Mouse (Mus musculus) limb, embryonic 13.5 days (tissue): Measurements from ENCODE around the gene Tnnt2. TPM values are rescaled to one million over a fixed set of nuclear protein-coding genes. Genes with fewer than 3 reads are reported as not detected.

ENCODE experiments used
- ATAC-seq: fragments of 200-750 bp; cut with Nextera tagmentation; 2 replicates; pipeline ENCODE4 v1.8.0; 2017; ENCODE audit warnings: low read depth, moderate number of reproducible peaks, moderate TSS enrichment; ENCODE audit not compliant: low FRiP score
- H3K27ac ChIP-seq: fragments of 300-500 bp; sonication (generic); 2 replicates; pipeline ENCODE4 v1.5.1; 2015; ENCODE audit warnings: inconsistent platforms, mild to moderate bottlenecking, moderate library complexity
- H3K27me3 ChIP-seq: fragments of 300-500 bp; sonication (generic); 2 replicates; pipeline ENCODE4 v1.6.1; 2015; ENCODE audit warnings: mild to moderate bottlenecking, inconsistent platforms
- H3K36me3 ChIP-seq: fragments of 300-500 bp; sonication (generic); 2 replicates; pipeline ENCODE4 v1.6.1; 2015; ENCODE audit warnings: inconsistent platforms, mild to moderate bottlenecking, moderate library complexity
- H3K4me1 ChIP-seq: fragments of 300-500 bp; sonication (generic); 2 replicates; pipeline ENCODE4 v1.6.1; 2015; ENCODE audit warnings: inconsistent platforms
- H3K4me2 ChIP-seq: fragments of 300-500 bp; sonication (generic); replicated peaks from 2 replicates; pipeline ENCODE4 v1.6.1; 2015; ENCODE audit warnings: inconsistent platforms, mild to moderate bottlenecking, moderate library complexity
- H3K4me3 ChIP-seq: fragments of 300-500 bp; sonication (generic); 2 replicates; pipeline ENCODE4 v1.5.1; 2015; ENCODE audit warnings: moderate library complexity, mild to moderate bottlenecking, inconsistent platforms
- H3K9ac ChIP-seq: fragments of 300-500 bp; sonication (generic); 2 replicates; pipeline ENCODE4 v1.6.1; 2015; ENCODE audit warnings: mild to moderate bottlenecking, inconsistent platforms
- H3K9me3 ChIP-seq: fragments of 300-500 bp; sonication (generic); 2 replicates; pipeline ENCODE4 v1.6.1; 2016; ENCODE audit warnings: inconsistent platforms
- WGBS: fragments of 180-500 bp; shearing (Covaris S2); methylation state at CpG from one replicate; pipeline ENCODE4 v1.1.7; 2015; 5-methylcytosine and 5-hydroxymethylcytosine counted together
- polyA plus RNA-seq: library from polyadenylated mRNA; unstranded; fragments of >200 nt; fragmentation: Nextera tagmentation; extraction: Ambion mirVana; gene quantifications from 2 replicates; pipeline ENCODE4 v1.2.1, GENCODE M21; 2015

Gene Tnnt2
- polyA plus RNA-seq, 1 experiment from 2014 or later: 84.9 TPM

- Histone ChIP-seq H3K4me2 (no peak overlapping the region), H3K27ac (no peak overlapping the region), H3K36me3 (no peaks in the 10 kb centered on the region), H3K4me3 (no peak overlapping the region), H3K4me1 (peaks cover 4% of the 10 kb centered on the region; the same call in 1 of the 2 replicates), H3K27me3 (peaks cover 62% of the 10 kb centered on the region), H3K9me3 (no peaks in the 10 kb centered on the region), H3K9ac (no peak overlapping the region)
- ATAC-seq: no peak
- 83% methylated on average over 7 of the region's 7 CpGs for WGBS
These were observed 14.4 kb upstream of the Tnnt2 start for GRCm38 (mm10) chr1:135821780-135822179.

DNA sequence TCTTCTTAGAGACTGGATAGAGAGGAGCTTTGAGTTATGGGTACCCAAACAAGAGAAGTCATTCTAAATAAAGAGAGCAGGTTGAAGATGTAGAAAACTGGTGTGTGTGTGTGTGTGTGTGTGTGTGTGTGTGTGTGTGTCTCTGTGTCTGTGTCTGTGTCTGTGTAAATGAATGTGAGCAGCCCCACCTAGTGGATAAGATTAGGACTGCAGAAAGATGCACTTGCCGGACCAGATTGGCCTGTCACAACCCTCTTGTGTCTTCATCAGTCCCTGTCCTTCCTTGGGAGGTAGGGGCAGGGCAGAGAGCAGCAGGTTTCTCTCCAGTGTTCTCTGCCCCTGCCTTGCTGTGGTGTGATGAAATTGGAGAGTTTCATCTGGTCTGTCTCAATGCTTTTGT is 7.2 kb upstream of the Tnnt2 start:
- ATAC-seq: no peak
- no peaks in the 10 kb centered on the region for H3K9me3 ChIP-seq
- no peaks in the 10 kb centered on the region for H3K36me3 ChIP-seq
- H3K4me3 ChIP-seq: no peak overlapping the region
- no peak overlapping the region for H3K27ac ChIP-seq
- H3K4me1 ChIP-seq: peaks cover 6% of the 10 kb centered on the region; the same call in 1 of the 2 replicates
- H3K27me3 ChIP-seq: no peaks in the 10 kb centered on the region
- no peak overlapping the region for H3K4me2 ChIP-seq
- no peak overlapping the region for H3K9ac ChIP-seq
- WGBS: 16% methylated on average over 1 of the region's 1 CpGs

DNA sequence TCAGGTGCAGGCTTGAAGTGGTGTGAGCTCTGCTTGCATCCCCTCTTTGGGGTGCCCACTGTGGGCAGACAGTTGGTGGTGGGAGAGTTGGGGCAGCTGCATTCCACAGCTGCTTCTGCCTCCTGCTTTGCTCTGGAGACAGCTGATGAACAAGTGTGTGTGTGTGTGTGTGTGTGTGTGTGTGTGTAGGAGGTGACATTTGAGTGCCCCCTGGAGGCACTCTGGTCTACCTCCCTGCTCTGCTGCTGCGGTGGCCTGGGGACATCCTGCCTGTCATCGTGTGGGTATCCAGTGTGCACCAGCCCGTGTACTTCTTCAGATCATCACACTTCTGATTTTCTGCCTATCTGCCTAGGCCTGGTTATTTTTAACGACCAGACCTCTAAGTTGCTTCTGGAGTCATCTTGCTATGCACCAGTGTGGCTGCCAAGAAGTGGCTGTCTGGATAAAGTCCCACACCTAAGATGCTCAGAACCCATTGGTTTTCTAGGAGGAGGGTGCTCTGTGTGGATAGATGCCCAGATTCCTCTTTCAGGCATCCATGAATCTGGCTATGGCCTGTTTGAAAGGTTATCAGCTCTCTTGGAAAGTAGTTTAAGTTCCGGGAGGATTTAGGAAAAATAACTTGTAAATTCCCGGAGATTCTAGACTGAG is 1.8 kb upstream of the Tnnt2 start:
- Histone ChIP-seq H3K27ac (no peak overlapping the region), H3K9me3 (no peaks in the 10 kb centered on the region), H3K9ac (no peak overlapping the region), H3K27me3 (no peaks in the 10 kb centered on the region), H3K36me3 (no peaks in the 10 kb centered on the region), H3K4me3 (no peak overlapping the region), H3K4me2 (no peak overlapping the region), H3K4me1 (peaks cover 27% of the 10 kb centered on the region)
- WGBS: 62% methylated on average over 6 of the region's 6 CpGs
- no peak for ATAC-seq

- Histone ChIP-seq H3K27ac (no peak overlapping the region), H3K9ac (no peak overlapping the region), H3K9me3 (no peaks in the 10 kb centered on the region), H3K27me3 (no peaks in the 10 kb centered on the region), H3K4me2 (no peak overlapping the region), H3K4me3 (no peak overlapping the region), H3K36me3 (no peaks in the 10 kb centered on the region), H3K4me1 (peaks cover 29% of the 10 kb centered on the region)
- WGBS: 64% methylated on average over 8 of the region's 8 CpGs
- ATAC-seq: no peak
These were observed 1.2 kb upstream of the Tnnt2 start for GRCm38 (mm10) chr1:135834983-135835382.

- peaks cover 35% of the 10 kb centered on the region for H3K4me1 ChIP-seq
- no peak overlapping the region for H3K4me3 ChIP-seq
- no peak for ATAC-seq
- no peaks in the 10 kb centered on the region for H3K27me3 ChIP-seq
- no peak overlapping the region for H3K9ac ChIP-seq
- 91% methylated on average over 4 of the region's 4 CpGs for WGBS
- no peak overlapping the region for H3K27ac ChIP-seq
- H3K4me2 ChIP-seq: no peak overlapping the region
- no peaks in the 10 kb centered on the region for H3K36me3 ChIP-seq
- H3K9me3 ChIP-seq: no peaks in the 10 kb centered on the region
These were observed 2.5 kb downstream of the Tnnt2 start for GRCm38 (mm10) chr1:135838626-135839025.

DNA sequence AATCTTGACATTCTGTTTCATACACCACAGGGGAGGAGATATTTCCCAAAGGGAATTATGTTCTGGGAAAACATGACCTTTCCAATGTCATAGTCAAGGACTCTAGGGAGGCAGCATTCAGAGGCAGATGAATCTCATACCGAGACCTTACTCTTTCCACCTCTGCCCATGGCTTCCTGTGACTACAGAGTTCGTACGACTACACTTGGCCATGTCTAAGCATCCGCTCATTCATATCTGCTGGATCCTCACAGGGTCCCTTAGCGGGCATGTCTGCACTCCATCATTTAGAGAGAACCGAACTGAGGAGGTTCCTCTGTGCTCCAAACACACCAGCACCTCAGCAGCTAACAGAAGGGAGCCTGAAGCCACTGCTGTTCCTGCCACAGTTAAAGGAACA is 2.9 kb downstream of the Tnnt2 start:
- Histone ChIP-seq H3K9me3 (no peaks in the 10 kb centered on the region), H3K4me3 (no peak overlapping the region)
- WGBS: 92% methylated on average over 6 of the region's 6 CpGs

DNA sequence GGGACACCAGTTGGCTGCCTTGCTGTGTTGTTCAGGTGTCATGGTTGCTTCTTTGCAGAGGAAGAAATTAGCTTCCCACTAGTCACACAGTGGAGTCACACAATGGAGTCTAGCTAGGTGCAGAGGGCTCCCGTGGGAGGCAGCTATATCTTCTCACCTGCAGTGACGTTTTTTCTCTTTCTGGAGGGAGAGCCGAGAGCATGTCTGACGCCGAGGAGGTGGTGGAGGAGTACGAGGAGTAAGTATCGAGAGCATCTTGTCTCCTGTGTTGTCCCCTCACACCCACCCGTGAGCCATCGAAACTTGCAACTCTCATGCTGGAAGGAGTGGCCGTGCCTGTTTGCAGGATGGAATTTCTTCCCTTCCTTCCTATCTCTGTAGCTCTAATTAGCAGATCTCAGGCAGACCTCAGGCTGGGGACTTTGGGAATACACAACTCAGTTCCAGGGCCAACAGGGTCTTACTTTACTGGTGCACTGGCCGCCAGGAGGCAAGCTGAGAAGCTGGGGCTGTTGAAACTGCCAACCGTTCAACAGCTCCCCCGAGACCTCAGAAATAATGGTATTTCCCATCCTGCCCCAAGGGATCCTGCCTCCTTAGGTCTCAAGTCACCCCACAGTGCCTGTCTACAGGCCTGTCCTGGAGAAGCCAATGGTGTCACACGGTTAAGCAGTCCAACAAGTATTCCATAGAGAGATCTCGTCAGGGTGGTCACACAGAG is 4.7 kb downstream of the Tnnt2 start:
- Histone ChIP-seq H3K4me3 (no peak overlapping the region), H3K9ac (no peak overlapping the region), H3K9me3 (no peaks in the 10 kb centered on the region), H3K27me3 (no peaks in the 10 kb centered on the region), H3K36me3 (no peaks in the 10 kb centered on the region), H3K4me1 (peaks cover 24% of the 10 kb centered on the region), H3K4me2 (no peak overlapping the region), H3K27ac (no peak overlapping the region)
- WGBS: 66% methylated on average over 15 of the region's 15 CpGs
- ATAC-seq: no peak

More for the DNA sequence above, 2.9 kb downstream of the Tnnt2 start:
- Histone ChIP-seq H3K9ac (no peak overlapping the region), H3K4me2 (no peak overlapping the region), H3K27ac (no peak overlapping the region), H3K36me3 (no peaks in the 10 kb centered on the region), H3K4me1 (peaks cover 35% of the 10 kb centered on the region), H3K27me3 (no peaks in the 10 kb centered on the region)
- ATAC-seq: no peak

- WGBS: 85% methylated on average over 10 of the region's 10 CpGs
- no peaks in the 10 kb centered on the region for H3K27me3 ChIP-seq
- ATAC-seq: no peak
- no peaks in the 10 kb centered on the region for H3K9me3 ChIP-seq
- H3K36me3 ChIP-seq: no peaks in the 10 kb centered on the region
- H3K4me3 ChIP-seq: no peak overlapping the region
- H3K4me1 ChIP-seq: peaks cover 15% of the 10 kb centered on the region
- H3K27ac ChIP-seq: no peak overlapping the region
- H3K4me2 ChIP-seq: no peak overlapping the region
- H3K9ac ChIP-seq: no peak overlapping the region
These were observed 7.5 kb downstream of the Tnnt2 start for GRCm38 (mm10) chr1:135843519-135844262.

DNA sequence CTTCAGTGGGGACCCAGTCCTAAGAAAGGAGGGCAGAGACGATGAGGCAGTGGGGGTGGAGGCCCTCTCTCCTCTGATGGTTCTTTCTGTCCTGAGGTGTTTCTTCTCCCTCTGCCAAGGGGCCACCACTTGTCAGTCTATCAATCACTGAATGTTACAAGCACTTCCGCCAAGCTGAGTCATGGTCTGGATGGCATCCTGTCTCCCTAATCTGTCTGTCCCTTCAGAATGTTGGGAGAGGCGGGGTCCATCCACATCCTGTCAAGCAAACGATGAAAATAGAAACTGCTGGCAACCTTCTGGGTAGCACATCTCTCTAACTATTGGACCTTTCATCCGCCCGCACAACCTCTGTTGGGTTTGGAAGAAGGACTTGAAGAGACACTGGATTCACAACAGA is 8.3 kb downstream of the Tnnt2 start:
- Histone ChIP-seq H3K4me3 (no peak overlapping the region), H3K36me3 (no peaks in the 10 kb centered on the region), H3K27ac (no peak overlapping the region), H3K9me3 (no peaks in the 10 kb centered on the region), H3K9ac (no peak overlapping the region), H3K27me3 (no peaks in the 10 kb centered on the region), H3K4me2 (no peak overlapping the region), H3K4me1 (peaks cover 15% of the 10 kb centered on the region)
- 71% methylated on average over 6 of the region's 6 CpGs for WGBS
- ATAC-seq: no peak

- H3K4me3 ChIP-seq: no peak overlapping the region
- H3K27ac ChIP-seq: no peak overlapping the region
- no peak overlapping the region for H3K9ac ChIP-seq
- H3K4me1 ChIP-seq: no peaks in the 10 kb centered on the region
- H3K9me3 ChIP-seq: no peaks in the 10 kb centered on the region
- no peaks in the 10 kb centered on the region for H3K27me3 ChIP-seq
- no peak overlapping the region for H3K4me2 ChIP-seq
- 69% methylated on average over 5 of the region's 5 CpGs for whole genome bisulfite sequencing
- no peaks in the 10 kb centered on the region for H3K36me3 ChIP-seq
- no peak for ATAC-seq
These were observed 10.5 kb downstream of the Tnnt2 start for GRCm38 (mm10) chr1:135846632-135847031.

GRCm38 (mm10) chr1:135847139-135847562 is 11.0 kb downstream of the Tnnt2 start:
- Histone ChIP-seq H3K4me3 (no peak overlapping the region), H3K4me2 (no peak overlapping the region), H3K9me3 (no peaks in the 10 kb centered on the region), H3K36me3 (no peaks in the 10 kb centered on the region), H3K27ac (no peak overlapping the region), H3K4me1 (0 out of 2 replicates have a peak, but pooled peaks cover 2% of the 10 kb centered on the region), H3K9ac (no peak overlapping the region), H3K27me3 (no peaks in the 10 kb centered on the region)
- 30% methylated on average over 6 of the region's 6 CpGs for WGBS
- no peak for ATAC-seq

DNA sequence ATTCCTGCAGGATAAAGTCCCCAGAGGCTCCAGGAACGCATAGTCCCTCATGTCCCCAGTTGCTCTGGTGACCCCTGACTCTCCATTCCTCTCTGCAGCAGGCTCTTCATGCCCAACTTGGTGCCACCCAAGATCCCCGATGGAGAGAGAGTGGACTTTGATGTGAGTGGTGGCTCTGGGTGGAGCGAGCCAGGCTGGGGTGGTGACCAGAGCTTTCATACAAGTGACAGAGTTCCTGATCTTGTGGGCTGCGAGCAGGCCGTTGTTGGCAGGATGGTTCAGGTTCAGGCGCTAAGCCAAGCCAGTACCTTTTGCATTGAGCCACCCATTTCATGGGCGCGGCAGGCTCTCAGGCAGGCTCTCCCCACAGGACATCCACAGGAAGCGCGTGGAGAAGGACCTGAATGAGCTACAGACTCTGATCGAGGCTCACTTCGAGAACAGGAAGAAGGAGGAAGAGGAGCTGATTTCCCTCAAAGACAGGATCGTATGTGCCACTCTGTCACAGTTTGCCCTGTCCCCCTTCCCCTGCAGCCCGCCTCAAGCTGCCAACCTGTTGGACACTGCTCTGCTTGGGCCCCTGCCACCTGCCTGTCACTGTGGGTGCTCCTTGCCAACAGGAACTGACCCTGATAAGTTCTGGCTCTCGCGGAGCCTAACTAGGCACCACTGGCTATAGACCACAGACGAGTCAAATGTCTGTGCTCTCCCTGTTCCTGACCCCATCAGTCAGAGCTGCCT is 11.6 kb downstream of the Tnnt2 start:
- no peak overlapping the region for H3K27ac ChIP-seq
- H3K27me3 ChIP-seq: no peaks in the 10 kb centered on the region
- no peak overlapping the region for H3K9ac ChIP-seq
- H3K4me2 ChIP-seq: no peak overlapping the region
- H3K4me3 ChIP-seq: no peak overlapping the region
- ATAC-seq: no peak
- H3K36me3 ChIP-seq: no peaks in the 10 kb centered on the region
- no peaks in the 10 kb centered on the region for H3K9me3 ChIP-seq
- H3K4me1 ChIP-seq: 0 out of 2 replicates have a peak, but pooled peaks cover 7% of the 10 kb centered on the region
- 86% methylated on average over 17 of the region's 17 CpGs for WGBS
